Mouse (Mus musculus) midbrain, postnatal 0 days (tissue): ENCODE results near the gene Sp9. TPM values are rescaled to one million over a fixed set of nuclear protein-coding genes. Genes with fewer than 3 reads are reported as not detected.

Source experiments
- ATAC-seq: fragments of 200-750 bp; cut with Nextera tagmentation; 2 replicates; pipeline ENCODE4 v1.8.0; 2017; ENCODE audit warnings: moderate number of reproducible peaks, mild to moderate bottlenecking, moderate TSS enrichment, moderate library complexity; ENCODE audit not compliant: low FRiP score
- DNase-seq: peaks from one replicate; pipeline ENCODE4 v3.0.0-alpha.2; 2015; ENCODE audit warnings: low spot score
- H3K27ac ChIP-seq: fragments of 300-500 bp; sonication (generic); 2 replicates; pipeline ENCODE4 v1.5.1; 2014; ENCODE audit warnings: low read depth, mild to moderate bottlenecking, low read length, mixed read lengths
- H3K27me3 ChIP-seq: fragments of 300-500 bp; sonication (generic); 2 replicates; pipeline ENCODE4 v1.6.1; 2014; ENCODE audit warnings: low read length, control low read depth, mixed read lengths; ENCODE audit not compliant: insufficient read depth
- H3K36me3 ChIP-seq: fragments of 300-500 bp; sonication (generic); 2 replicates; pipeline ENCODE4 v1.6.1; 2014; ENCODE audit warnings: low read length, control low read depth, mixed read lengths; ENCODE audit not compliant: insufficient read depth
- H3K4me1 ChIP-seq: fragments of 300-500 bp; sonication (generic); 2 replicates; pipeline ENCODE4 v1.6.1; 2014; ENCODE audit warnings: mild to moderate bottlenecking, control low read depth, antibody characterized with exemption, low read length, mixed read lengths; ENCODE audit not compliant: insufficient read depth
- H3K4me2 ChIP-seq: fragments of 300-500 bp; sonication (generic); 2 replicates; pipeline ENCODE4 v1.6.1; 2014; ENCODE audit warnings: low read depth, mild to moderate bottlenecking, low read length, mixed read lengths; ENCODE audit not compliant: poor library complexity, severe bottlenecking
- H3K4me3 ChIP-seq: fragments of 300-500 bp; sonication (generic); 2 replicates; pipeline ENCODE4 v1.5.1; 2014; ENCODE audit warnings: low read depth, mild to moderate bottlenecking, low read length, moderate library complexity
- H3K9ac ChIP-seq: fragments of 300-500 bp; sonication (generic); replicated peaks from 2 replicates; pipeline ENCODE4 v1.6.1; 2014; ENCODE audit warnings: mild to moderate bottlenecking, low read length, moderate library complexity, mixed read lengths; ENCODE audit not compliant: poor library complexity, severe bottlenecking
- H3K9me3 ChIP-seq: fragments of 300-500 bp; sonication (generic); 2 replicates; pipeline ENCODE4 v1.6.1; 2016; ENCODE audit warnings: low read length, control low read depth
- CTCF ChIP-seq: IDR thresholded peaks from 2 replicates; pipeline ENCODE4 v1.5.1; 2016; ENCODE audit warnings: antibody characterized with exemption, mild to moderate bottlenecking
- WGBS: fragments of 180-500 bp; shearing (Covaris S2); extraction: QIAGEN DNeasy Blood & Tissue Kit; methylation state at CpG from one replicate; pipeline ENCODE4 v1.1.7; 2014; 5-methylcytosine and 5-hydroxymethylcytosine counted together
- polyA plus RNA-seq: library from polyadenylated mRNA; unstranded; fragments of >200 nt; fragmentation: Nextera tagmentation; extraction: Ambion mirVana; gene quantifications from 2 replicates; pipeline ENCODE4 v1.2.1, GENCODE M21; 2015
- total RNA-seq: library from RNA; depleted of rRNA; stranded (reverse); fragments of >200 nt; gene quantifications from 2 replicates; pipeline ENCODE4 v1.2.3, GENCODE M21; 2014

The Sp9 gene
- total and polyA plus RNA-seq, 2 experiments from 2014 or later = 2.0 to 2.3 TPM

DNA sequence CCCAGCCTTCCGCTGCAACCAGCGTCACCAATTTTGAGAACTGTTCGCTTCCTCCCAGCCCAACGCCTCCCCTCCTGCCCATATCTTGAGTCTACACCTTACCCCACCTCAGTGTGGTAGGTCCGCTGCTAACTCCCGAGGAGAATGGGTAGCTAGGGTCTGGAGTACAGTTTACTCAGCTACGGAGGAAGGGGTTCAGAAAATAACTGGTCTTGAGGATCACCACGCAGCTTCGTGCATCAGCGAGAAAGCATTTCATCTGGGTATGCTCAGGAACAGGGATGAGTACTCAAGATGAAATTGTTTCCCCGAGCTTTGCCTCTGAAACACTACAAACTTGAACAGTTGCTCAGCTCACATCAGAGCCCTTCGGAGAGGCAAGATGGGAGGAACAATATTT lies 3.4 kb upstream of the Sp9 start:
- no peak for TF ChIP-seq CTCF
- H3K4me2 ChIP-seq = no peak overlapping the region

DNA sequence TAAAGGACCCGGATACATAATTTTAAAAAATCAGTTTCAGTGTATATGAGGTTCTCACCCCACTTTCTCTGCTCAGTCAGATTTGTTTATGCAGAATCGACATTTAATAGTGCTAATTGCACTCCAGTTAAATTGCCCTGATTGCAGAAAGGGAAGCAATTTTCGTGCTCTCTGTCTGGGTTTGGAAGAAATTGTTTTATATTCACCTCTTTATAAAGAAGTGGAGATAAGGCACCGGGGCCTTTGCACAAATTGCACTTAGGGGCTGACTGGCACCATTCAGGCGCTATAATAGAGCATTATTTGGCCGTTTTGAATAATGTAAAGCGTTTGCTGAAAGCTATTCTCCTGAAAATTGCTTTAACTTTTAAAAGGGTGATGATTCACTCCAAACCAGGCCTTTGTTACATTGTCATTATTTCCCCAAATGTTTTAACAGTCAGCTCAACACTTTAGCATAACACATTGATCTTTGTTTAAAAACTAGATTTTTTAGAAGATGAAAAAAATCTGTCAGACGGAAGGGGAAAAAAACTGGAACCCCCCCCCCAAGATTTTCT lies 2.8 kb upstream of the Sp9 start:
- no peaks in the 10 kb centered on the region for H3K9me3 ChIP-seq
- H3K9ac ChIP-seq = no peak overlapping the region
- ATAC-seq = no peak
- no peak overlapping the region for H3K4me2 ChIP-seq
- TF ChIP-seq CTCF = no peak
- H3K4me3 ChIP-seq = no peak overlapping the region
- H3K4me1 ChIP-seq = 0 out of 2 replicates have a peak, but pooled peaks cover 4% of the 10 kb centered on the region
- no peak for DNase-seq
- H3K36me3 ChIP-seq = no peaks in the 10 kb centered on the region
- H3K27me3 ChIP-seq = peaks cover 55% of the 10 kb centered on the region
- WGBS = 7% methylated on average over 8 of the region's 8 CpGs
- no peak overlapping the region for H3K27ac ChIP-seq

More for the DNA sequence above, 3.4 kb upstream of the Sp9 start:
- Histone ChIP-seq H3K27me3 (peaks cover 58% of the 10 kb centered on the region), H3K4me3 (no peak overlapping the region), H3K27ac (no peak overlapping the region), H3K4me1 (0 out of 2 replicates have a peak, but pooled peaks cover 6% of the 10 kb centered on the region), H3K36me3 (no peaks in the 10 kb centered on the region), H3K9me3 (no peaks in the 10 kb centered on the region), H3K9ac (no peak overlapping the region)
- no peak for DNase-seq
- ATAC-seq = no peak
- under 1% methylated on average over 12 of the region's 12 CpGs for WGBS

- H3K4me3 ChIP-seq = no peak overlapping the region
- no peak for TF ChIP-seq CTCF
- no peaks in the 10 kb centered on the region for H3K4me1 ChIP-seq
- H3K9ac ChIP-seq = no peak overlapping the region
- peaks cover 49% of the 10 kb centered on the region for H3K27me3 ChIP-seq
- no peaks in the 10 kb centered on the region for H3K9me3 ChIP-seq
- ATAC-seq (no peak), DNase-seq (no peak)
- no peaks in the 10 kb centered on the region for H3K36me3 ChIP-seq
- H3K27ac ChIP-seq = no peak overlapping the region
- H3K4me2 ChIP-seq = no peak overlapping the region
- WGBS = 2% methylated on average over 16 of the region's 17 CpGs
Observed at GRCm38 (mm10) chr2:73269666-73270065, 2.1 kb upstream of the Sp9 start.

- TF ChIP-seq CTCF = no peak
- DNase-seq = no peak
- no peak overlapping the region for H3K9ac ChIP-seq
Observed at GRCm38 (mm10) chr2:73270071-73270592, 1.6 kb upstream of the Sp9 start.

DNA sequence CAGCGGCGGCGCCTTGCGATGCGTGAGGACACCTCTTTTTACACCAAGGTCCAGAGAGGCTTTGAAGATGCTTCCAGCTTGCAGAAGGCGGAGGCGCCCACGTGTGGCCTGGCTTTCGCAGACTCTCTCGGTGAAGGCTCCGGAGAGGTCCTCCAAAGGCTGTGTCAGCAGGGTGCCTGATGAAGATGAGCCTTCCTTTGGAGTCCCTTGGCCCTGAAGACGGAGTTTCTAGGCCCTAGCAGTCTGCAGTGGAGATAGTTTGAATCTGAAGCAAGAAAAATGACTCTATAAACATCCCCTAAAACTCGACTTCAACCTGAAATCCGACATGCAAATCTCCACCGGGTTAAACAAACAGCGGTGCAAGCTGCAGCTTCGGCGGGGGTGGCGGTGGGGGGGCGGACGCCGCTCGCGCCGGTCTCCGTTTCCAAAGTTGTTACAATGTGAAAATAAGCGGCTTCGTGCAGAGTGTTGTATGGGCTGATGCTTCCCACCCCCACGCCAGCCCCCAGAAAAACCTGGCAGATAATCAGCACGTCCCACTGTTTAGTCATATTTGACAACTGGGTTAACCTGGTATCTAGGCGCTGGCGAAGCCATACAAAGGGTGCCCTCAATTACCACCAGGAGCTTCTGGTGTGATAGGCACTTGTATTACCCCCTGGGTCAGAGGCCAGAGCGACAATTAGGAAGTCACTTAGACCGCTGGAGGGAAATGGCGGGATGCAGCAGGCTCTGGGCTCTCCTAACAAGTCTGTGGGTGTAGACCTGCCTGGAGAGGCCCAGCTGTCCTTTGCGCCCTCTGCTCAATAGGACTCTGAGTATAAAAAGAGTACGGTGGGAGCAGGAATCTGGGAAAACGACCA lies 899 bp upstream of the Sp9 start:
- peaks cover 40% of the 10 kb centered on the region for H3K27me3 ChIP-seq

More at GRCm38 (mm10) chr2:73270071-73270592, 1.6 kb upstream of the Sp9 start:
- Histone ChIP-seq H3K4me1 (no peaks in the 10 kb centered on the region), H3K27me3 (peaks cover 45% of the 10 kb centered on the region), H3K9me3 (no peaks in the 10 kb centered on the region), H3K27ac (no peak overlapping the region), H3K4me2 (no peak overlapping the region), H3K36me3 (no peaks in the 10 kb centered on the region), H3K4me3 (no peak overlapping the region)
- WGBS = 4% methylated on average over 14 of the region's 14 CpGs
- ATAC-seq = no peak

More for the DNA sequence above, 899 bp upstream of the Sp9 start:
- H3K36me3 ChIP-seq = no peaks in the 10 kb centered on the region
- no peaks in the 10 kb centered on the region for H3K4me1 ChIP-seq
- no peak overlapping the region for H3K9ac ChIP-seq
- no peak for DNase-seq
- peak overlapping the region; percentile 13; the same call in 1 of the 2 replicates for H3K4me2 ChIP-seq
- no peak overlapping the region for H3K4me3 ChIP-seq
- H3K9me3 ChIP-seq = no peaks in the 10 kb centered on the region
- ATAC-seq = no peak
- TF ChIP-seq CTCF = peak; percentile 44
- WGBS = 2% methylated on average over 38 of the region's 38 CpGs
- no peak overlapping the region for H3K27ac ChIP-seq
